Mouse (Mus musculus) lung, adult 2 months (tissue): ENCODE data around the gene Gad1.

Experiments used
- CTCF ChIP-seq: fragments of 200-500 bp; IDR thresholded peaks from 2 replicates; pipeline ENCODE4 v1.5.1; 2011; ENCODE audit warnings: mild to moderate bottlenecking, low read length, control low read depth; ENCODE audit not compliant: insufficient read depth
- POLR2A ChIP-seq: fragments of 200-500 bp; IDR thresholded peaks from 2 replicates; pipeline ENCODE4 v1.6.1; 2011; ENCODE audit warnings: low read depth, mild to moderate bottlenecking, control low read depth, low read length, borderline replicate concordance; ENCODE audit errors: extremely low read depth

GRCm38 (mm10) chr2:70620225-70620624, 67.4 kb downstream of the Gad1 start:
- TF ChIP-seq CTCF (peak; percentile 24; the same call in 1 of the 2 replicates), POLR2A (no peak)
